Mouse (Mus musculus) midbrain, embryonic 10.5 days (tissue): ENCODE data around the gene Slc50a1. TPM values are rescaled to one million over a fixed set of nuclear protein-coding genes. Genes with fewer than 3 reads are reported as not detected.
A peak's percentile ranks its signal among the peaks of the same experiment; 100 is the strongest.

Experiments used
- DNase-seq: peaks from one replicate; pipeline ENCODE4 v3.0.0-alpha.2; 2017; ENCODE audit warnings: low spot score
- H3K27ac ChIP-seq: fragments of 300-500 bp; sonication (generic); replicated peaks from 2 replicates; pipeline ENCODE4 v1.5.1; 2016; ENCODE audit warnings: mild to moderate bottlenecking
- H3K27me3 ChIP-seq: fragments of 300-500 bp; sonication (generic); 2 replicates; pipeline ENCODE4 v1.6.1; 2016; ENCODE audit warnings: low read depth, mild to moderate bottlenecking; ENCODE audit not compliant: poor library complexity, severe bottlenecking
- H3K36me3 ChIP-seq: fragments of 300-500 bp; sonication (generic); 2 replicates; pipeline ENCODE4 v1.6.1; 2016; ENCODE audit warnings: mild to moderate bottlenecking, moderate library complexity
- H3K4me1 ChIP-seq: fragments of 300-500 bp; sonication (generic); 2 replicates; pipeline ENCODE4 v1.6.1; 2016
- H3K4me3 ChIP-seq: fragments of 300-500 bp; sonication (generic); 2 replicates; pipeline ENCODE4 v1.5.1; 2016; ENCODE audit warnings: mild to moderate bottlenecking, moderate library complexity
- H3K9me3 ChIP-seq: fragments of 300-500 bp; sonication (generic); replicated peaks from 2 replicates; pipeline ENCODE4 v1.6.1; 2016; ENCODE audit warnings: mild to moderate bottlenecking
- WGBS: fragments of 180-500 bp; shearing (Covaris S2); methylation state at CpG from one replicate; pipeline ENCODE4 v1.1.7; 2016; 5-methylcytosine and 5-hydroxymethylcytosine counted together
- microRNA counts: library from miRNA; unstranded; fragments of <30 nt; microRNA quantifications from one replicate; lab custom pipeline; 2017
- microRNA-seq: library from miRNA; unstranded; fragments of <30 nt; microRNA quantifications from one replicate; pipeline ENCODE4, GENCODE M21; 2017
- polyA plus RNA-seq: library from polyadenylated mRNA; unstranded; fragments of >200 nt; fragmentation: Nextera tagmentation; extraction: Ambion mirVana; gene quantifications from 2 replicates; pipeline ENCODE4 v1.2.1, GENCODE M21; 2016

Gene Slc50a1
- polyA plus RNA-seq, 1 experiment from 2014 or later: 29.8 TPM

- peaks cover 85% of the 10 kb centered on the region for H3K4me1 ChIP-seq
Observed at GRCm38 (mm10) chr3:89225321-89225815, 45.0 kb downstream of the Slc50a1 start.

GRCm38 (mm10) chr3:89224796-89225195 lies 45.6 kb downstream of the Slc50a1 start:
- peak overlapping the region; percentile 99 for H3K27ac ChIP-seq
- H3K9me3 ChIP-seq: no peaks in the 10 kb centered on the region
- H3K4me1 ChIP-seq: peaks cover 91% of the 10 kb centered on the region
- peak overlapping the region; percentile 89 for H3K4me3 ChIP-seq
- peak; percentile 29 for DNase-seq
- 48% methylated on average over 11 of the region's 11 CpGs for WGBS
- H3K27me3 ChIP-seq: peaks cover 12% of the 10 kb centered on the region
- H3K36me3 ChIP-seq: peaks cover 59% of the 10 kb centered on the region

More at GRCm38 (mm10) chr3:89225321-89225815, 45.0 kb downstream of the Slc50a1 start:
- DNase-seq: no peak
- Histone ChIP-seq H3K9me3 (no peaks in the 10 kb centered on the region), H3K27ac (peak overlapping the region; percentile 99), H3K27me3 (peaks cover 18% of the 10 kb centered on the region), H3K4me3 (peak overlapping the region; percentile 89), H3K36me3 (peaks cover 58% of the 10 kb centered on the region)
- 16% methylated on average over 12 of the region's 12 CpGs for WGBS

GRCm38 (mm10) chr3:89221167-89221566 lies 49.2 kb downstream of the Slc50a1 start:
- H3K27me3 ChIP-seq: no peaks in the 10 kb centered on the region
- H3K4me3 ChIP-seq: no peak overlapping the region
- no peaks in the 10 kb centered on the region for H3K9me3 ChIP-seq
- H3K36me3 ChIP-seq: peaks cover 91% of the 10 kb centered on the region
- 80% methylated on average over 5 of the region's 5 CpGs for WGBS
- no peak for DNase-seq
- H3K4me1 ChIP-seq: peaks cover 97% of the 10 kb centered on the region
- H3K27ac ChIP-seq: peak overlapping the region; percentile 50; the same call in 1 of the 2 replicates

- peak; percentile 39 for DNase-seq
- Histone ChIP-seq H3K4me3 (no peak overlapping the region), H3K36me3 (peaks cover 77% of the 10 kb centered on the region), H3K27me3 (no peaks in the 10 kb centered on the region), H3K27ac (peak overlapping the region; percentile 50), H3K9me3 (no peaks in the 10 kb centered on the region), H3K4me1 (peaks cover 97% of the 10 kb centered on the region)
- WGBS: 52% methylated on average over 8 of the region's 8 CpGs
Observed at GRCm38 (mm10) chr3:89219546-89219945, 50.8 kb downstream of the Slc50a1 start.

- Histone ChIP-seq H3K27me3 (no peaks in the 10 kb centered on the region), H3K9me3 (no peaks in the 10 kb centered on the region), H3K27ac (peak overlapping the region; percentile 67; the same call in 1 of the 2 replicates), H3K4me3 (peak overlapping the region; percentile 6; the same call in 1 of the 2 replicates), H3K4me1 (peaks cover 91% of the 10 kb centered on the region), H3K36me3 (peaks cover 65% of the 10 kb centered on the region)
- WGBS: 89% methylated on average over 1 of the region's 1 CpGs
- DNase-seq: no peak
Observed at GRCm38 (mm10) chr3:89218271-89218670, 52.1 kb downstream of the Slc50a1 start.

MicroRNAs encoded within 50 kb of the gene (microRNA counts, 519-probe panel; counts per million panel counts)
- 2,695 counts per million, percentile 8 among the panel's probes with 10 or more counts for microRNA mmu-miR-92b (lab: Ali Mortazavi, UCI)

Small RNA genes within 50 kb of the gene (microRNA-seq; reads per million reads assigned to microRNA genes)
- gene Mir92b: 27,934 reads per million, percentile 99 among the genes with 10 or more reads in this experiment

Other genes starting within 250 kb of the Slc50a1 start
- gene Rusc1, start 177.3 kb downstream of the Slc50a1 start, polyA plus RNA-seq: 18.2 and 26.1 TPM in 2 replicates
- not detected in 2 replicates for gene Gm43738, start 169.5 kb downstream of the Slc50a1 start, polyA plus RNA-seq
- gene Fdps, start 168.6 kb downstream of the Slc50a1 start, polyA plus RNA-seq: 366 and 381 TPM in 2 replicates
- 4.1 and 5.9 TPM in 2 replicates for gene Pklr, start 134.4 kb downstream of the Slc50a1 start, polyA plus RNA-seq
- gene Hcn3, start 110.4 kb downstream of the Slc50a1 start, polyA plus RNA-seq: 6.3 and 10.6 TPM in 2 replicates
- gene Clk2, start 105.8 kb downstream of the Slc50a1 start, polyA plus RNA-seq: 33.8 and 34.0 TPM in 2 replicates
- 99.2 and 104 TPM in 2 replicates for gene Scamp3, start 93.1 kb downstream of the Slc50a1 start, polyA plus RNA-seq
- 31.0 and 35.0 TPM in 2 replicates for gene Fam189b, start 87.4 kb downstream of the Slc50a1 start, polyA plus RNA-seq
- gene Gba, start 67.6 kb downstream of the Slc50a1 start, polyA plus RNA-seq: 37.1 and 41.5 TPM in 2 replicates
- 82.2 and 108 TPM in 2 replicates for gene Thbs3, start 55.4 kb downstream of the Slc50a1 start, polyA plus RNA-seq
- gene Mtx1, start 43.5 kb downstream of the Slc50a1 start, polyA plus RNA-seq: 238 TPM in 2 replicates
- 1.8 and 3.4 TPM in 2 replicates for gene Muc1, start 41.5 kb downstream of the Slc50a1 start, polyA plus RNA-seq
- gene Krtcap2, start 24.6 kb downstream of the Slc50a1 start, polyA plus RNA-seq: 268 and 282 TPM in 2 replicates
- 5.7 and 11.5 TPM in 2 replicates for gene Trim46, start 24.3 kb downstream of the Slc50a1 start, polyA plus RNA-seq
- gene Dpm3, start 11.2 kb downstream of the Slc50a1 start, polyA plus RNA-seq: 94.9 and 101 TPM in 2 replicates
- 11.8 TPM in 2 replicates for gene Efna1, start 10.6 kb upstream of the Slc50a1 start, polyA plus RNA-seq
- gene Efna3, start 52.4 kb upstream of the Slc50a1 start, polyA plus RNA-seq: 3.9 and 7.0 TPM in 2 replicates
- gene Efna4, start 67.5 kb upstream of the Slc50a1 start, polyA plus RNA-seq: 20.5 and 21.9 TPM in 2 replicates
- 30.5 and 34.9 TPM in 2 replicates for gene Adam15, start 79.4 kb upstream of the Slc50a1 start, polyA plus RNA-seq
- 0.11 and 0.12 TPM in 2 replicates for gene Dcst2, start 91.4 kb upstream of the Slc50a1 start, polyA plus RNA-seq
- 0.11 and 0.20 TPM in 2 replicates for gene Dcst1, start 94.7 kb upstream of the Slc50a1 start, polyA plus RNA-seq
- 0.39 and 0.83 TPM in 2 replicates for gene Zbtb7b, start 124.2 kb upstream of the Slc50a1 start, polyA plus RNA-seq
- 0.68 and 1.2 TPM in 2 replicates for gene Lenep, start 132.2 kb upstream of the Slc50a1 start, polyA plus RNA-seq
- gene Flad1, start 141.3 kb upstream of the Slc50a1 start, polyA plus RNA-seq: 27.9 and 34.2 TPM in 2 replicates
- gene Cks1b, start 147.8 kb upstream of the Slc50a1 start, polyA plus RNA-seq: 540 and 645 TPM in 2 replicates
- gene Shc1, start 147.9 kb upstream of the Slc50a1 start, polyA plus RNA-seq: 51.8 TPM in 2 replicates
- 41.9 and 43.3 TPM in 2 replicates for gene Pygo2, start 159.6 kb upstream of the Slc50a1 start, polyA plus RNA-seq
- 18.6 and 19.9 TPM in 2 replicates for gene Pbxip1, start 166.1 kb upstream of the Slc50a1 start, polyA plus RNA-seq
- gene Pmvk, start 184.0 kb upstream of the Slc50a1 start, polyA plus RNA-seq: 79.0 and 79.2 TPM in 2 replicates
- 0.68 and 1.1 TPM in 2 replicates for gene Kcnn3, start 249.6 kb upstream of the Slc50a1 start, polyA plus RNA-seq